ENCODE assay signal across 9 mouse cellular contexts in genomic region chr15:98055246-98055645, GRCm38 (mm10). TPM values are rescaled to one million over a fixed set of nuclear protein-coding genes. Genes with fewer than 3 reads are reported as not detected.
DNase-seq lines count a peak whose midpoint lies in the region; ATAC-seq and TF ChIP-seq lines count a peak whose summit lies in the region.
"Had no signal": no experiment of that assay in that cellular context is flagged by ENCODE, and none has a peak within 500 bp of the region (broad histone marks: within the 10 kb centered on the region; RNA-seq: fewer than 3 reads in every experiment).

No protein-coding gene starts in this region.

- DNase-seq in heart, adult 18-20 months: peak; percentile 18 to 42
- DNase-seq in heart, postnatal 25 days (ENCODE audit: low spot score): no peak
- DNase-seq in thymus, postnatal 0 days (ENCODE audit: low spot score): peak; percentile 46
- DNase-seq in thymus, postnatal 36 days: no peak
- DNase-seq in embryo, embryonic 11.5 days (ENCODE audit: low read depth, low spot score): peak; percentile 67
- DNase-seq in kidney, postnatal 0 days (ENCODE audit: low spot score): peak; percentile 85
- peak; percentile 84 for DNase-seq in retina, embryonic 14.5 days (ENCODE audit: low spot score)
- DNase-seq in urinary bladder, postnatal 10 days (ENCODE audit: low spot score): no peak

- H3K9me3 ChIP-seq in kidney, postnatal 0 days (replicated peaks; ENCODE audit: low read length): no peaks in the 10 kb centered on the region
- H3K9me3 ChIP-seq: embryonic facial prominence, embryonic 12.5 days had no signal

- 35% methylated on average over 5 of the region's 5 CpGs for WGBS in kidney, postnatal 0 days

- no peak for ATAC-seq in kidney, postnatal 0 days (replicated peaks; ENCODE audit: low FRiP score, low read depth)

- intact Hi-C loops in heart, postnatal 25 days (cut with DNase I): no loop called here

- H3K27me3 ChIP-seq in kidney, postnatal 0 days (ENCODE audit: insufficient read depth, low read length): no peaks in the 10 kb centered on the region
- H3K27me3 ChIP-seq: embryonic facial prominence, embryonic 12.5 days had no signal

- H3K4me2 ChIP-seq in kidney, postnatal 0 days (ENCODE audit: low read length): no peak overlapping the region
- H3K4me2 ChIP-seq: embryonic facial prominence, embryonic 12.5 days had no signal

- H3K4me1 ChIP-seq in kidney, postnatal 0 days (replicated peaks; ENCODE audit: insufficient read depth, low read length): no peaks in the 10 kb centered on the region
- H3K4me1 ChIP-seq: embryonic facial prominence, embryonic 12.5 days had no signal

- no peak overlapping the region for H3K4me3 ChIP-seq in kidney, postnatal 0 days (replicated peaks; ENCODE audit: low read depth, low read length)
- H3K4me3 ChIP-seq: embryonic facial prominence, embryonic 12.5 days had no signal

- no peak overlapping the region for H3K27ac ChIP-seq in kidney, postnatal 0 days
- H3K27ac ChIP-seq: embryonic facial prominence, embryonic 12.5 days had no signal

- TF ChIP-seq CTCF in kidney, postnatal 0 days (IDR thresholded peaks at IDR 0.05; ENCODE audit: low read depth): peak; percentile 72

- peaks cover 42% of the 10 kb centered on the region for H3K36me3 ChIP-seq in kidney, postnatal 0 days (ENCODE audit: insufficient read depth, low read length)

- no peak overlapping the region for H3K9ac ChIP-seq in kidney, postnatal 0 days (ENCODE audit: low read depth, low read length)
- H3K9ac ChIP-seq: embryonic facial prominence, embryonic 12.5 days had no signal

RNA-seq across cellular contexts. Expression of gene Pfkm, which starts 37.1 kb away (rescaled TPM):
- total RNA-seq in heart, adult 18-20 months (2021): 1,000 to 10,000 TPM in 1 of 2 experiments, 100 to 1,000 TPM in 1; 867 to 1,020 TPM
- 100 to 1,000 TPM; 887 to 925 TPM for total RNA-seq in heart, postnatal 25 days (2021)
- polyA plus RNA-seq in thymus, postnatal 0 days (2015; fragmentation: Nextera tagmentation; extraction: Ambion mirVana): 13.7 and 16.2 TPM in 2 replicates
- polyA plus RNA-seq in kidney, postnatal 0 days (2015; fragmentation: Nextera tagmentation; extraction: Ambion mirVana): 34.2 and 35.3 TPM in 2 replicates

RNA-seq across cellular contexts. Expression of gene Senp1, which starts 38.3 kb away (rescaled TPM):
- 1 to 10 TPM; 8.5 to 9.5 TPM for total RNA-seq in heart, adult 18-20 months (2021)
- total RNA-seq in heart, postnatal 25 days (2021): 10 to 100 TPM in 1 of 2 experiments, 1 to 10 TPM in 1; 9.9 to 10.2 TPM
- polyA plus RNA-seq in thymus, postnatal 0 days (2015; fragmentation: Nextera tagmentation; extraction: Ambion mirVana): 31.5 and 35.9 TPM in 2 replicates
- polyA plus RNA-seq in kidney, postnatal 0 days (2015; fragmentation: Nextera tagmentation; extraction: Ambion mirVana): 17.1 and 17.9 TPM in 2 replicates

RNA-seq across cellular contexts. Expression of gene Col2a1, which starts 50.8 kb away (rescaled TPM):
- under 1 TPM in 1 of 2 experiments, not detected in 1; 0.36 TPM for total RNA-seq in heart, adult 18-20 months (2021)
- under 1 TPM; 0.36 to 0.52 TPM for total RNA-seq in heart, postnatal 25 days (2021)
- polyA plus RNA-seq in thymus, postnatal 0 days (2015; fragmentation: Nextera tagmentation; extraction: Ambion mirVana): 0.28 and 0.36 TPM in 2 replicates
- 14.8 and 16.4 TPM in 2 replicates for polyA plus RNA-seq in kidney, postnatal 0 days (2015; fragmentation: Nextera tagmentation; extraction: Ambion mirVana)

Comparison
In these comparisons a context has a peak if more than half of its experiments do, and no peak if none do; other contexts are left out.
1. DNase-seq: peak in heart, adult 18-20 months (2 of 2), thymus, postnatal 0 days (single experiment), embryo, embryonic 11.5 days (single experiment), kidney, postnatal 0 days (single experiment) and retina, embryonic 14.5 days (single experiment); none in heart, postnatal 25 days (single experiment), thymus, postnatal 36 days (0 of 2) and urinary bladder, postnatal 10 days (single experiment).